Mouse (Mus musculus): ENCODE data around the gene Furin. TPM values are rescaled to one million over a fixed set of nuclear protein-coding genes. Genes with fewer than 3 reads are reported as not detected.

Gene Furin
- polyA plus RNA-seq, 1 experiment from 2014 or later, result 10.0 TPM

GRCm38 (mm10) chr7:80346173-80346572, 59.1 kb downstream of the Furin start:
- no peak overlapping the region for H3K27ac ChIP-seq (replicated peaks; ENCODE audit: low read depth, low read length)
- H3K4me3 ChIP-seq (ENCODE audit: low read depth, low read length), result no peak overlapping the region
- H3K4me2 ChIP-seq (ENCODE audit: low read depth, severe bottlenecking), result no peak overlapping the region
- H3K36me3 ChIP-seq (ENCODE audit: control insufficient read depth, insufficient read depth, low read length), result peaks cover 6% of the 10 kb centered on the region; the same call in 1 of the 2 replicates
- ATAC-seq (ENCODE audit: insufficient number of reproducible peaks, low FRiP score, low TSS enrichment, low read depth), result no peak
- WGBS, result 91% methylated on average over 9 of the region's 9 CpGs
- peaks cover 22% of the 10 kb centered on the region for H3K4me1 ChIP-seq (ENCODE audit: control insufficient read depth, insufficient read depth, low read length)
- no peaks in the 10 kb centered on the region for H3K9me3 ChIP-seq (ENCODE audit: control insufficient read depth, low read length)
- no peak for DNase-seq (ENCODE audit: low spot score)
- no peak overlapping the region for H3K9ac ChIP-seq (ENCODE audit: low read length)
- no peaks in the 10 kb centered on the region for H3K27me3 ChIP-seq (ENCODE audit: control insufficient read depth, insufficient read depth, low read length)

GRCm38 (mm10) chr7:80343270-80344018, 61.8 kb downstream of the Furin start:
- no peaks in the 10 kb centered on the region for H3K36me3 ChIP-seq (ENCODE audit: control insufficient read depth, insufficient read depth, low read length)
- H3K4me1 ChIP-seq (ENCODE audit: control insufficient read depth, insufficient read depth, low read length), result peaks cover 31% of the 10 kb centered on the region
- peak overlapping the region; percentile 43 for H3K4me3 ChIP-seq (ENCODE audit: low read depth, low read length)
- DNase-seq (ENCODE audit: low spot score) (no peak), ATAC-seq (ENCODE audit: insufficient number of reproducible peaks, low FRiP score, low TSS enrichment, low read depth) (no peak)
- peak overlapping the region; percentile 76 for H3K4me2 ChIP-seq (ENCODE audit: low read depth, severe bottlenecking)
- peak overlapping the region; percentile 80 for H3K9ac ChIP-seq (ENCODE audit: low read length)
- H3K9me3 ChIP-seq (ENCODE audit: control insufficient read depth, low read length), result no peaks in the 10 kb centered on the region
- H3K27ac ChIP-seq (replicated peaks; ENCODE audit: low read depth, low read length), result no peak overlapping the region
- H3K27me3 ChIP-seq (ENCODE audit: control insufficient read depth, insufficient read depth, low read length), result no peaks in the 10 kb centered on the region
- WGBS, result 26% methylated on average over 19 of the region's 19 CpGs

- peak within 1 kb of the TSS; percentile 76 for H3K4me2 ChIP-seq (ENCODE audit: low read depth, severe bottlenecking)
- H3K36me3 ChIP-seq (ENCODE audit: control insufficient read depth, insufficient read depth, low read length), result 0 out of 2 replicates have a peak, but pooled peaks cover under 1% of the 10 kb centered on the region
- DNase-seq (ENCODE audit: low spot score) (peak; percentile 98), ATAC-seq (ENCODE audit: insufficient number of reproducible peaks, low FRiP score, low TSS enrichment, low read depth) (no peak; the same call in 1 of the 2 replicates)
- H3K9me3 ChIP-seq (ENCODE audit: control insufficient read depth, low read length), result no peaks in the 10 kb centered on the region
- peak within 1 kb of the TSS; percentile 43 for H3K4me3 ChIP-seq (ENCODE audit: low read depth, low read length)
- no peak within 1 kb of the TSS for H3K27ac ChIP-seq (replicated peaks; ENCODE audit: low read depth, low read length)
- no peaks in the 10 kb centered on the region for H3K27me3 ChIP-seq (ENCODE audit: control insufficient read depth, insufficient read depth, low read length)
- under 1% methylated on average over 25 of the region's 25 CpGs for WGBS
- H3K9ac ChIP-seq (ENCODE audit: low read length), result peak within 1 kb of the TSS; percentile 80
- H3K4me1 ChIP-seq (ENCODE audit: control insufficient read depth, insufficient read depth, low read length), result peaks cover 27% of the 10 kb centered on the region
These were observed 62.4 kb downstream of the Furin start, which contains the start of gene Hddc3 for GRCm38 (mm10) chr7:80342858-80343257. Gene Hddc3, plus strand, starts transcription at chr7:80343104.

- Histone ChIP-seq H3K27me3 (ENCODE audit: control insufficient read depth, insufficient read depth, low read length) (no peaks in the 10 kb centered on the region), H3K4me1 (ENCODE audit: control insufficient read depth, insufficient read depth, low read length) (peaks cover 20% of the 10 kb centered on the region), H3K9me3 (ENCODE audit: control insufficient read depth, low read length) (no peaks in the 10 kb centered on the region), H3K4me2 (ENCODE audit: low read depth, severe bottlenecking) (no peak overlapping the region), H3K27ac (replicated peaks; ENCODE audit: low read depth, low read length) (no peak overlapping the region), H3K4me3 (ENCODE audit: low read depth, low read length) (no peak overlapping the region), H3K36me3 (ENCODE audit: control insufficient read depth, insufficient read depth, low read length) (peaks cover 3% of the 10 kb centered on the region), H3K9ac (ENCODE audit: low read length) (no peak overlapping the region)
- DNase-seq (ENCODE audit: low spot score) (no peak), ATAC-seq (ENCODE audit: insufficient number of reproducible peaks, low FRiP score, low TSS enrichment, low read depth) (no peak)
- 81% methylated on average over 7 of the region's 7 CpGs for WGBS
These were observed 63.4 kb downstream of the Furin start for GRCm38 (mm10) chr7:80341793-80342192.

- no peaks in the 10 kb centered on the region for H3K9me3 ChIP-seq (ENCODE audit: control insufficient read depth, low read length)
- under 1% methylated on average over 11 of the region's 11 CpGs for WGBS
These were observed 64.4 kb downstream of the Furin start, which contains the start of gene Unc45a for GRCm38 (mm10) chr7:80340793-80341192. Gene Unc45a, minus strand, starts transcription at chr7:80341005.

GRCm38 (mm10) chr7:80339793-80340628, 65.2 kb downstream of the Furin start:
- peak overlapping the region; percentile 65 for H3K4me3 ChIP-seq (ENCODE audit: low read depth, low read length)
- peak; percentile 99 for DNase-seq (ENCODE audit: low spot score)
- H3K27ac ChIP-seq (replicated peaks; ENCODE audit: low read depth, low read length), result no peak overlapping the region
- no peaks in the 10 kb centered on the region for H3K27me3 ChIP-seq (ENCODE audit: control insufficient read depth, insufficient read depth, low read length)
- peaks cover 18% of the 10 kb centered on the region for H3K4me1 ChIP-seq (ENCODE audit: control insufficient read depth, insufficient read depth, low read length)
- peak overlapping the region; percentile 60; the same call in 1 of the 2 replicates for H3K9ac ChIP-seq (ENCODE audit: low read length)
- peaks cover 12% of the 10 kb centered on the region for H3K36me3 ChIP-seq (ENCODE audit: control insufficient read depth, insufficient read depth, low read length)
- H3K9me3 ChIP-seq (ENCODE audit: control insufficient read depth, low read length), result no peaks in the 10 kb centered on the region
- 1% methylated on average over 45 of the region's 45 CpGs for WGBS
- peak overlapping the region; percentile 90 for H3K4me2 ChIP-seq (ENCODE audit: low read depth, severe bottlenecking)
- ATAC-seq (ENCODE audit: insufficient number of reproducible peaks, low FRiP score, low TSS enrichment, low read depth), result peak; percentile 94

More at GRCm38 (mm10) chr7:80340793-80341192, 64.4 kb downstream of the Furin start, which contains the start of gene Unc45a:
- Histone ChIP-seq H3K27me3 (ENCODE audit: control insufficient read depth, insufficient read depth, low read length) (no peaks in the 10 kb centered on the region), H3K4me1 (ENCODE audit: control insufficient read depth, insufficient read depth, low read length) (peaks cover 18% of the 10 kb centered on the region), H3K27ac (replicated peaks; ENCODE audit: low read depth, low read length) (no peak within 1 kb of the TSS), H3K9ac (ENCODE audit: low read length) (peak within 1 kb of the TSS; percentile 60; the same call in 1 of the 2 replicates), H3K36me3 (ENCODE audit: control insufficient read depth, insufficient read depth, low read length) (peaks cover 10% of the 10 kb centered on the region), H3K4me3 (ENCODE audit: low read depth, low read length) (peak within 1 kb of the TSS; percentile 65), H3K4me2 (ENCODE audit: low read depth, severe bottlenecking) (peak within 1 kb of the TSS; percentile 90)
- DNase-seq (ENCODE audit: low spot score) (peak; percentile 84), ATAC-seq (ENCODE audit: insufficient number of reproducible peaks, low FRiP score, low TSS enrichment, low read depth) (peak; percentile 58)

GRCm38 (mm10) chr7:80339371-80339770, 65.9 kb downstream of the Furin start:
- Histone ChIP-seq H3K9me3 (ENCODE audit: control insufficient read depth, low read length) (no peaks in the 10 kb centered on the region), H3K9ac (ENCODE audit: low read length) (peak overlapping the region; percentile 66), H3K4me3 (ENCODE audit: low read depth, low read length) (peak overlapping the region; percentile 65), H3K27me3 (ENCODE audit: control insufficient read depth, insufficient read depth, low read length) (no peaks in the 10 kb centered on the region), H3K27ac (replicated peaks; ENCODE audit: low read depth, low read length) (no peak overlapping the region), H3K36me3 (ENCODE audit: control insufficient read depth, insufficient read depth, low read length) (peaks cover 14% of the 10 kb centered on the region), H3K4me1 (ENCODE audit: control insufficient read depth, insufficient read depth, low read length) (peaks cover 18% of the 10 kb centered on the region), H3K4me2 (ENCODE audit: low read depth, severe bottlenecking) (peak overlapping the region; percentile 90)
- peak; percentile 41 for DNase-seq (ENCODE audit: low spot score)
- 9% methylated on average over 17 of the region's 17 CpGs for WGBS
- ATAC-seq (ENCODE audit: insufficient number of reproducible peaks, low FRiP score, low TSS enrichment, low read depth), result no peak

Data from limb, embryonic 11.5 days (tissue).